Mouse (Mus musculus): ENCODE measurements around the gene Bcdin3d.

GRCm38 (mm10) chr15:99509840-99510239 is 35.3 kb upstream of the Bcdin3d start:
- TF ChIP-seq HCFC1 (IDR thresholded peaks at IDR 0.05; ENCODE audit: borderline replicate concordance, insufficient read depth, low read length) (no peak), MAFK (IDR thresholded peaks at IDR 0.05; ENCODE audit: insufficient read depth, low read depth, low read length) (no peak), ZNF384 (IDR thresholded peaks at IDR 0.05; ENCODE audit: low read depth, low read length) (no peak), ZC3H11A (IDR thresholded peaks at IDR 0.05; ENCODE audit: borderline replicate concordance, low read depth, low read length) (no peak), CHD2 (IDR thresholded peaks at IDR 0.05; ENCODE audit: low read depth, low read length) (no peak)
